Mouse (Mus musculus) adrenal gland, postnatal 36 days (tissue): ENCODE results near the gene Strap. TPM values are rescaled to one million over a fixed set of nuclear protein-coding genes. Genes with fewer than 3 reads are reported as not detected.
"Not testable (repeated sequence)": the region's sequence is repeated elsewhere in the genome, so short reads cannot be mapped to it uniquely, and the experiment has no call there.

Source experiments
- DNase-seq, 2 experiments: peaks; one replicate each; pipeline ENCODE4 v3.0.0; 2021; ENCODE audit warnings: mixed read lengths in 1 of 2
- long read RNA-seq, 2 experiments: library from polyadenylated mRNA; stranded (forward); transcript quantifications; one replicate each; pipeline ENCODE4 v2.0.0; 2021; ENCODE audit warnings: borderline sequencing depth in 2 of 2
- total RNA-seq, 2 experiments: library from RNA; stranded (reverse); gene quantifications; 2 replicates each; pipeline ENCODE4 v1.2.3; 2021

Gene Strap
- total RNA-seq, result 100 to 1,000 TPM; 120 to 128 TPM
- long read RNA-seq, experiment 1, transcript Strap-201 (10 exons, 2,650 nt), result major isoform, 236 of 246 reads
- long read RNA-seq, experiment 1, partial matches to known transcripts, result 3 of 246 reads
- long read RNA-seq, experiment 1, other reads (novel, unspliced or antisense), result 6 of 246 reads
- long read RNA-seq, experiment 2, transcript Strap-201 (10 exons, 2,650 nt), result major isoform, 46 of 48 reads
- long read RNA-seq, experiment 2, partial matches to known transcripts, result 0 of 48 reads
- long read RNA-seq, experiment 2, other reads (novel, unspliced or antisense), result 2 of 48 reads

DNA sequence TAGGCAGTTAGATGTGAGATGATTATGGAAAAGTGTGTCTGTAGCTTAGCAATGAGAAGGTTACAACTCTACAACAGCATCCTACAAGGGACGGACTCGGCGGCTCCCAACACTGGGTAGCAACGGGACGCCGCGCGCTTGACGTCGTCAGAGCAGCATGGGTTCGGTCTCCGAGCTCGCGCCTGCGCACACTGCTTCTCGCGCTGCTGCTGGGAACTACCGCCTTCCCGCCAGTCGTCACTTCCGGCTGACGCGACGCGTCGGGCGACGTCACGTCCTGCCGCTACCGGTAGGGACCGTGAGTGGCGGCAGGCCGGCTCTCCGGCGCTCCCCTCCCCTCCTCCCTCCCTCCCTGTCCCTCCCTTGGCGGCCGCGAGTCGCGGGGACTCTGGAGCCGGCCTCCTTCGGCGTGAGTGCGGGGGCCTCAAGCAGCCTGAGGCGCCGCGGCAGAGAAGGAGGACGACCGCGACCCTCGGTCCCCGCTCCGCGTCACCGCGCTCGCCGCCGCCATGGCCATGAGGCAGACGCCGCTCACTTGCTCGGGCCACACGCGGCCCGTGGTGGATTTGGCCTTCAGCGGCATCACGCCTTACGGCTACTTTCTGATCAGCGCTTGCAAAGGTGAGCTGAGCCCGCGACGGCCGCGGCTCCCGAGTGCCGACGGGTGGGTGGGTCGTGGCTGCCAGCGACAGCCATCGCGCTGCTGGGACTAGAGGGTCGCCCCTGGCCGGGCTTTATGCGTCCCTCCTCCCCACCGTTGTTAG, at the start of gene Strap:
Gene Strap, plus strand, starts transcription at position 233 of the 764 bp plus-strand sequence.
- peak; percentile 96 for DNase-seq

DNA sequence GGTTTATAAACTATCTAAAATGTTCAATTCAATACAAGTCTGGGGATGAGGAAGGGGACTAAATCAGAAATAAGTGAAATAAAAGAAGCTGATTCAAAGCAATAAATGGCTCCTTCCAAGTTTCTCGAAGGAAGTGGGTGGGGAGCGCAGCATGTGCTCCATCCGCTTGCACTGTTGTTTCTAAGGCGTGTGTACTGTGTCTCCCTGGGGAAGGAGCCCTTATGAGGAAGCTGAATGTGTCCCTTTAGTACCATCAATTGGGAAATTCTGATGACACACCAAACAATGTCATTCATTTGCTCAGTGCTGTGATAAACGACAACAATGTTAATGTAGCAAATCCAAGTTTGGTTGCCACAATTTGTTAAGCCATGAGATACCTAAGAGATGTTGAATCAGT, 47.2 kb upstream of the Strap start:
- no peak for DNase-seq

DNA sequence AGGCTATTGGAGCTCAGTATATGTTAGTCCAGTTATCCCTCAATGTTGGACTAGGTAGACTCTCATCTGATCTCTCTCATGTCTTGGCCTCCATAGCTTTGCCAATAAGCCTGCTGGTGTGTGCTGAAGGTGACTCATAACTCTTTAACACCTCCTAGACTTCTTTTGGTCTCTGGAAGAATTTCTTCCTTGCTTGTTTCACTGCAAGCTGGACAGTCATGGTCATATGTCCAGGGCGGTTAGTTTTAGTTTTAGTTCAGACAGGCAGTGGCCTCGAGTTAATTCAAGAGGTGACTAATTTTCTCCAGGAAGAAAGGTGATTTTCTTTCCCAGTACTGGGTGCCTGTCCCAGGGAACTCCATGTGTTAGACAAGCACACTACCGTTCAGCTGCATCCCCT, 46.8 kb upstream of the Strap start:
- DNase-seq, result no peak

DNA sequence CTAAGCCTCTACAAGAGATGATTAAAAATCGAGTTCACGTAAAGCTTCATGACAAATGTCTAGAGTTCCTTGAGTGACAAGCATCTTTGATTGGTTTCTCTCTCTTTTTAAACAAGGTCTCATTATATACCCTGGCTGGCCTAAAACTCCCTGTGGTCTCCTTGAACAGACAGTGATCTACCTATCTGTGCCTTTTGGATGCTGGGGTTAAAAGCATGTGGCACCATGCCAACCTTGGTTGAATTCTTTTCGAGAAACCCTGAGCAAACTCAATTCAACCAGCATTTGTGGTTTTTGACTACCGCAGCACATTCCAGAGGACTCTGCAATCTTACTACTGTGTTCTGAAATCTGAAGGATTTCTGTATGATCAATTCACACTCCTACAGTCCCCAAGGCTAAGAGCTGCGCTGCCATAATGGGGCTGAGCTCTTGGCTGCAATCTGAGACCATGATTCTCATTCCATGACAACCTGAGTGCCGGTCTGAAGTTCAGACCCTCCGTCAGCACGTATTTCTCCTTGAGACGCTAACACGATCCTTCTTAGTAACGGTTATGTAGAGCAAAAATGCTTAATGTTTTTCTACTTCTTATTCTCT, 46.3 kb upstream of the Strap start:
- DNase-seq, result peak in 1 of 2 experiments; percentile 15

DNA sequence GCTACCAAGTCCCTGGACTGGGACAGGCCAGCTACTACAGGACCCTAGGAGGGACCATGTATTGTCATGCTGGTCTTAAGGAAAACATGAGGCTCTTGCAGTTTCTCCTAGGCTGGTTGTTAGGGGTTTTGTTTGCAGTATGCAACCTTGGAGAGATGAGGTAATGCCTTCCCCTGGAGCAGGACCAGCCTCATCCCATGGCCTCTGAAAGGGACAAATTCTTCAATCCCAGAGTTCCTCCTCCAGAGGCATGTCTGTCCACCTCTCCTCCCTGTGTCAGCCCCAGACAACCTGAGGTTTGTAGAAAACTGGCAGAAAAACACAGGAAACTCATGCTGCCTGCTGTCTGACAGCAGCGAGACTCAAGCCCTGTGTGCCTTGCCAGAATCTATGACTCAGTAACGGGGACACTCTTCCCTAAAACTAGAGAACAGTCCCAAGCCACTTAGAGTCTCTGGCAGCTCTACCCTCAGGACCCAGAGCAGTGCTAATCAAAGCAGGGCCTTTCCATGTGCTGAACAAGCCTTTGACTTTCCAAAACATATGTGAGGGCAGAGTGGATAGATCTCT, 44.2 kb upstream of the Strap start:
- DNase-seq, result peak; percentile 56 to 62

DNA sequence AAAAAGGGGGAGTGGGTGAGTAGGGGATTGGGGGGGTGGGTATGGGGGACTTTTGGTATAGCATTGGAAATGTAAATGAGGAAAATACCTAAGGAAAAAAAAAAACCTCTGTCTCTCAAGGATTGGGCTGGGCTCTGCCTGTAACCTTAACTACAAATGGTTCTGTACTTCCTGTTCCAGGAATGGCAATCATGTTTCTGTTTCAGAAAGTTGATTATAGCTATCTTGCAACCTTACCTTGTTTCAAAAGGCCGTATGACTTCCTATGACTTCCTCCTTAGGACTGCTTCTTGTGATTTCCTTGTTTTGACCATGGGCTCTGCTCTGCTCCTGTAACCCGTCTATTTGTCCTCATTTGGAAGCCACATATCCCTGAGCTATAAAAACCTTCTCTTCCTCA, 40.6 kb upstream of the Strap start:
- DNase-seq, result no peak

DNA sequence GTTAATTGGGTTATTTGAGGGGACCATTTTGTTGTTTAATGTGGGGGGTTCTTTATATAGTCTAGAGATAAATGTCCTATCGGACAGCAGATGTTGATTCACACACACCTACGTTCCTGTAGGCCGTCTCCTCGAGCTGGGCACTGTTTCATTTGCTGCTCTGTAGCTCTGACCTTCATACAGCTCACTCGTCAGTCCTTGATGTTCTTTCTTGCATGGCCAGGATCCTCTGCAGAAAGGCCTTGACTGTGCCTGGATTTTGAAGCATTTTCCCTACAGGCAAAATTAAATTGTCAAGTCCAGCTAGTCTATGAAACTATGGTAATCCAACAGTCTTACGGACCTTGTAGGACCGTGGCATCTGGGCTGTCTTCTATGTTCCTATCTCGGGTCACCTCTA, 39.8 kb upstream of the Strap start:
- DNase-seq, result peak; percentile 52 to 56

DNA sequence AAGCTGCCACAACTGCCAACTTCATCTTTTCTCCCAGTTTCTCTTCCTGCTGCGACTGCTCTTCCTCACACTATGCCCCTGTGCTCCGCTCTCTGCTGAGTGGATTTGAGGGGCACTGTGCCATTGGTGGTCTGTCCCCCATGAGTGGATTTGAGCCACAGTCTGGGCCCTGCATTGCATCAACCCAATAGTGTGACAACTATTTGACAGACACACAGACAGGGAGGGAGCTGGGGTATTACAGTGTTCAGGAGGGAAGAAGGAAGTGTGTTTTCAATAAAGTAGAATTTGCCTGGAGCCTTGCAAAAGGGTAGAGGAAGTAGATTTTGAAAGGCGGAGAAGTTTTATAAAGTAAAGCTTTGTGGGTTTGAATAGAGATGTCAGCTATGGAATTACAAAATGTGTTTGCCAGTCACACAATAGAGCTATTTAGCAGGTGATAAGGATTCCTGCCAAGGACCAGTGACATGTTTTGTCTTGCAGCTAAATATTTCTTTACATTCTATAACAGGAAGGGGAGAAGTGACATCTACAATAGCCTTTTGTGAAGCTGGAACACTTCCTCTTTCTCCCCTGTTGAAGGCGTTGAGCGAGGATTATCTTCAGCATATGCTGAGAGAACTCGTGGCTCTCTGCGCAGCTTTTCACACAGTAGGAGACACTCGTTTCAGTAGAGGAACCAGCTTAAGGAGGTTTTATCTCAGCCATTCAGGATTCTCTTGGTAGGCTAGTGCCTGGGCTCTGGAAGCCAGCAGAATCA, 38.3 kb upstream of the Strap start:
- DNase-seq, result no peak

DNA sequence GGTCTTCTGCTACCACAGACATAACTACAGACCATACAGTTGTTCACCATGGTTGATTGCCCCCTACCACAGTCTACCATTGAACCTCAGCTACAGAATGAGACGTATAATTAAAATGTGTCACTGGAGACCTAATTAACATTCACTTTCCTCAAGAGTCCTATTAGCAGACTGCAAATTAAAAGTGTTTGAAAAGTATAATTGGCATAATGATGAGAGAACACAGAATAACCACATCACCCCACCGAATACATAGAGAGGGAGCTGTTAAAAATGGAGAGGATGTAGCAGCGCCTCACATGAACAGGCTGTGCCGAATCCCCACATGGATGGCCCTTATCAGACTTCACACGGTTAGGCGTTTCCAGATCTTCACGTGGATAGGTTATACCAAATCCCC, 35.4 kb upstream of the Strap start:
- DNase-seq, result no peak

DNA sequence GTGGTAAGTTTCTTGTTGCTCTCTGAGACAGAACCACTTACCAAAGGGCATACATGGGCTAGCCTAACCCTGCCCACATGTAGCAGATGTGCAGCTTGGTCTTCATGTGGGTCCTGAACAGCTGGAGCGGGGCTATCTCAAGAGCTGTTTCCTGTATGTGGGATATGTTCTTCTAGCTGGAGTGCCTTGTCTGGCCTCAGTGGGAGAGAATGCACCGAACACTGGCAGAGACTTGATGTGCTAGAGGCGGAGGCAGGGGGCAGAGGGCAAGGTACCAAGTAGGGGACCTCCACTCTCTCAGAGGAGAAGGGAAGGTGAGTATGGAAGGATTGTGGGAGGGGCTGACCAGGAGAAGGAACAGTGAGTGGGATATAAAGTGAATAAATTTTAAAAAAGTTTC, 32.7 kb upstream of the Strap start:
- no peak for DNase-seq

DNA sequence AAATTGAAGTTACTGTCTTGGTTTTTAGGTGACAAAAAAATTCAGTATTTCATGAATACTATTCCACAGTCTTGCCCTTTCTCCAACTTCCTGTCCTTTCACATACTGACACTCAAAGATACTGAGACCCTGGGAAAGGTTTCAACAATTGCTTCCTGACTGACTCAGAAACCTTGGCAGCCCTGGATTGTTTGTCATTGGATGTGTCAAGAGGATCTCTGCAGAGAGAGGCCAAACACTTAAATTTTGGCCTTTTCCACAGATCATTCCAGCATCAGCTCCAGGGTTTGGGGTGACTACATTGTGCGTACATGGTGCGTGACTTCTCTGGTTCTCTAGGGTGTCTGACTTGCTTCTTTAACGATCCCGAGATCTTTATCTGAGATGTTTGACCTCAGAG, 32.0 kb upstream of the Strap start:
- peak; percentile 76 to 77 for DNase-seq

DNA sequence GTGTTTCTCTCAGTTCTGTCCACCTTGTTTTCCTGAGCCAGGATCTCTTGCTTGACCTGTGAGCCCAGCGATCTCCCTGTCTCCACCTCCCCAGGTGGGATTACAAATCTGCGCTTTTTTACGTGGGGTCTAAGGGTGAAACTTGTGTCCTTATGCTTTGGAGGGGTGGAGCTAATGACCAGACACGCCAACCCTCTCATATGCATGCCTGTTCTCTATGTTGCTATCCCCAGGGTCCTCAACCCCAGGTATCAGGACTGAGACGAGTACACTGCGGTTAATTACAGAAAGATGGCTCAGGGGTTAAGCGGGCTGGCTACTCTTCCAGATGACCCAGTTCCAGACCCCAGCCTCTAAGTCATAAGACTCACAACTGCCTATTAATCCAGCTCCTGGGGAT, 31.4 kb upstream of the Strap start:
- DNase-seq, result no peak

DNA sequence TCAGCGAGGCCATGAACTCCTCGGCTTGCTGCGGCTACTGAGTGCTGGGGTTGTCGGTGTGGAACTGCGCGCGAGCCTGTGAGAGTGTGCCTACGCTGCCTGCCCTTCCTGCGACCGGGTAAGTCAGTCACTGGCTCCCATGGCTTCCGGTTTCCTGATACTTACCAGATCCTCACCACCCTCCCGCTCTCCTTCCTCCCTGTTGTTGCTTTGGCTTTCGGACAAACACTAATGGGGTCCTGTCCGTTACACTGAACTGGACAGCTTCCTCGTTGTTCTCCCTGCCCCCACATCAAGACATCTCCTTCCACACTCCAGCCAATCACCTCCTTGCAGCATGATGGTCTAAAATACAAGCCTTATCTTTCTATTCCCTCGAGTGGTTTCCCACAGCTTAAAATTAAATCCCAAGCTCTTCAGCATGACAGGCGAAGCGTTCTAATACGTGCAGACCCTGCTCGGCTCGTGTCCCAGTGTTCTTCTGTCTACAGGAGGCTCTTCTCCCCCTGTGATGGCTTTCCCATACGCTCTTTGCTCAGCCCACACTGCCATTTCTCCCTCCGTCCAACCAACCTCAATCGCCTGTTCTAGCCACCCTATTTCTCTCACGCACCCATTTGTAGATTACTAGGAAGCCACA, 30.5 kb upstream of the Strap start:
- DNase-seq, result peak in 1 of 2 experiments; percentile 18

DNA sequence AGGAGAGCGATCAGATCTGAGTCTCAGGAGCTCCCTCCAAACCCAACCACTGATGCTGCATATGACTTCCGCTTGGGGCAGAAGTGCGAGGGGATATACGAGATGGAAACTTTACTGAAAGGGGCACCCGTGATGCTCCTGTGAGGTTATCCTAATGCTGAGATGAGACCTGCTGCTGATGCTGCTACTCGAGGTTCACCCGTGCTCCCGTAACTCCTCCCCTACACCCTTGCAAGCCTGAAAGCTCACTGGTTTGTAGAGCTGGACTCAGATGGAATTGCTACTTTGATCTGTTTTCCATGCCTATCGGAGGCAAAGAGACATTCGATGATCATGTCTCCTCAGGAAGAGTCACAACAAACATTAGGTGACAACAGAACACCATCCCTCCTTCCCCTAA, 28.7 kb upstream of the Strap start:
- no peak for DNase-seq

DNA sequence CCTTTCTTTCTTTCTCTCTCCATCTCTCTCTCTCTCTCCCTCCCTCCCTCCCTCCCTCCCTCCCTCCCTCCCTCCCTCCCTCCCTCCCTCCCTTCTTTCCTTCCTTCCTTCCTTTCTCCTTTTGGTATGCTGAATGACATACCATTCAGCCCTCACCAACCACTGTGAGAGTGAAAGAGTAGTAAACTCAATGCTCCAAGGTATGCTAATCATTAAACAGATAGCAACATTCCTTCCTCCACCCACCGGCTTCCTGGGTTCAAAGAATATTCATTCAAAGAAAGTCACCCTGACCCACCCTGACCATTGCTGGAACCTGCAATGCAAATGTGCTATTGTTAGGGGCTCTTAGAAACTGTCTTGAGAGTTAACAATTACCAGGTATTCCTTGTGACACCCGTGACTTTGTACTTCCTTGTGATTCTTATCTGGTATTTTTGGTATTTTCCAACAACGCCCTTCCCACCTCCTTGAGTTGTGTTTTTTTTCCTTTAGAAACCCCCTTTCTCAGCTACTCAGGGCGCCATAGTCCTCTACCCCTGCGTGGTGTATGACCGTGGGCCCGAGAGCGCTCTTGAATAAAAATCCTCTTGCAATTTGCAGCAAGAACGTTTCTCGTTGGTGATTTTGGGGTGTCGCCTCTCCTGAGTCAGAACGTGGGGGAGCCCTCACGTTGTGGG, 26.0 kb upstream of the Strap start:
- DNase-seq, result not testable (repeated sequence)

DNA sequence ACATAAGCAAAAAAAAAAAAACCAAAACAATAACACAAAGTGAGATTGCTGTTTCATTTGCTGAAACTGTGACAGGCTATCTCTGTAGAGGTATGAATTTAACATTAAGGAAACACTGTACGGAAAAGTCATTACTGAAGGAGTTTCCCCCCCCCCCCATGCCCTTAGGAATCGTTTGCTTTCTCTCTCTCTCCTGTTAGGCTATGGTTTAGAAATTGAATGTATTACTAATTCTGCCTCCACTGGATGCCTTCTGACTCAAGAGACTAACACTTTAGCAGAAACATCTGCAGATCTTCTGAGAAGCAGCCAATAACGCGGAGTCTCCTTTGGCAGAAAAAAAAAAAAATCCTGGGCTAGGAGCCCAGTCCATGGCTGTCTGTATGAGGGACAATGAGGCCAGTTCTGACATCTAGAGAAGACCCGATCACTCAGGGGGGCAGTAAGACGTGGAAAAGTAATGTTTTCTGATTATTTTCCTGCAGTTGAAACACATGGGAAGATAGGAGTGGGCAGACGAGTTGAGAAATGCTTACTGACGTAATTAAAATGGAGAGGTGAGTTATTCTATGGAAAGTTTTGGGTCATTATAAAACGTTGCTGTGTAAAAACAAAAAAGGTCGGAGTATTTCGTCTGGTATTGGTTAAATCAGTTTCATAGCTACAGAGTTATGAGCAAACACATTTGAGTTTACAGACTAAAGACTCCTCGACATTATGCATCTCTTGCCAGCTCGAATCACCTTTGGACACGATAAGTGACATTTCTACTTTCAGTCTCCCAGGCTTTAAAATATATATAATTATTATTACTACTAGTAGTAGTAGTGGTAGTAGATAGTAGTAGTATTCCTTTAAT, 24.5 kb upstream of the Strap start:
- DNase-seq, result no peak

DNA sequence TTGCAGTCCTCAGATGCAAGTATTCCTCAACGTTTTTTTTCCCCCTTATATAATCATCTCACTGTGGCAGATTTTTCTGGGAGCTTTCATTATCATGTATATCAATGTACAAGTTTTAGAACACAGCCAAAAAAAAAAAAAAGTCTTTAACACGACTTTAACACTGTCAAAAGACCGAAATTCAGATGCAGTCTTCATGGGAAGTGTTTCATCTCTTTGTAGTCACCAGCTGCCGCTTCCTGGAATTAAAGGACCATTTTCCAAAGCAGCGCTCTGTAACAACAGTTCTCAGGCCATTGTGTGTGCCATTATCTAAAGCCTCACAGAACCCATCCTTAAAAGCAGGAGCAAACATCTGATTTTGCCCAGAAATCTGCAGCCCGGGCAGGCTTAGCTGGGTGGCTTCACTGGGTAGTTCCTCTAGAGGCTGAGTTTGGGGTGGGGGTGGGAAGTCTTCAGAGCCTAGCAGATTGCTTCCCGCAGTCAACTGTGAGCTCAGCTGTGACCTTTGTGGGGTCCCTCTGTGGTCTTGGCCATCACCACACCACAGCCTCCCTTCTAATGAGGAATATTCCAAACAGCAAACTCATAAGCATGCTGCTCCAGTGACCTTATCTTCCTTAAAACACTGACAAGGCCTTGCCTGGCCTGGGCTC, 22.1 kb upstream of the Strap start:
- DNase-seq, result no peak

DNA sequence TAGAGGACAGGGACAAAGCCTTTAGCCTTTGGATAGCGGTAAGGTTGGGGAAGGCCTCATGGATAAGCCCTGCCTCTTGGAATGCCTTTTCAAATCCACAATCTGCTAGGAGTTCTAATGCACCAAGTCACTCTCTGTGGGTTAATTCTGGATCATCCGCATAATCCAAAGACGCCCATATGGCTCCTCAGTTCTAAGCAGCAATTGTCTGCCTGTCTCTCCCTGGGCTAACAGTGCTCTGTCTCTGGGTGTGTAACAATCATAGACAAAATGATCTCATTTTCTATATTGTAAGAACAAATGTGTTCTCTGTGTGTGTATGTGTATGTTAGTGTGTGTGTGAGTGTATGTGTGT, 21.6 kb upstream of the Strap start:
- no peak for DNase-seq

DNA sequence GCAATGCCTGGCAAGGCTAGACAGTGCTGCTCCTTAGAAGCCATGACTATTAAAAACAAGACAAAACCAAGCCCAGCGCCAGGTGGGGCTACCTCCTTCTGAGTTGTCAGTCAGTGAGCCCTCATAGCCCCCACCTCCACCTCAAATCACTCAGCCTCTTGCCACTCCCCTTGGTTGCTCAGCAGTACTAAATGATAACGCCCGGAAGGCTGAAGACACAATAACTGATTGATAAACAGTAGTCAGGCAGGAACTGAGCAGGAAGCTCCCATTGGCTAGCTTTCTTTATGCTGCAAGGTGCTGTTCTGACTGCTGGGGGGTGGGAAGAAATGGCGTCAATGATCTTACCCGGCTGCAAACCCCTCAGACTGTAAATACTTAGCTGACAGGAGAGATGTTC, 18.1 kb upstream of the Strap start:
- DNase-seq, result no peak
